Mouse (Mus musculus) liver, adult 2 months (tissue): Measurements from ENCODE around the gene Pp2d1.

ENCODE experiments used
- CTCF ChIP-seq: fragments of 200-500 bp; IDR thresholded peaks from 2 replicates; pipeline ENCODE4 v1.5.1; 2011; ENCODE audit warnings: low read depth, low read length, control low read depth
- POLR2A ChIP-seq: fragments of 200-500 bp; IDR thresholded peaks from 2 replicates; pipeline ENCODE4 v1.6.1; 2011; ENCODE audit warnings: low read length, control low read depth; ENCODE audit not compliant: insufficient read depth; ENCODE audit errors: extremely low read depth

DNA sequence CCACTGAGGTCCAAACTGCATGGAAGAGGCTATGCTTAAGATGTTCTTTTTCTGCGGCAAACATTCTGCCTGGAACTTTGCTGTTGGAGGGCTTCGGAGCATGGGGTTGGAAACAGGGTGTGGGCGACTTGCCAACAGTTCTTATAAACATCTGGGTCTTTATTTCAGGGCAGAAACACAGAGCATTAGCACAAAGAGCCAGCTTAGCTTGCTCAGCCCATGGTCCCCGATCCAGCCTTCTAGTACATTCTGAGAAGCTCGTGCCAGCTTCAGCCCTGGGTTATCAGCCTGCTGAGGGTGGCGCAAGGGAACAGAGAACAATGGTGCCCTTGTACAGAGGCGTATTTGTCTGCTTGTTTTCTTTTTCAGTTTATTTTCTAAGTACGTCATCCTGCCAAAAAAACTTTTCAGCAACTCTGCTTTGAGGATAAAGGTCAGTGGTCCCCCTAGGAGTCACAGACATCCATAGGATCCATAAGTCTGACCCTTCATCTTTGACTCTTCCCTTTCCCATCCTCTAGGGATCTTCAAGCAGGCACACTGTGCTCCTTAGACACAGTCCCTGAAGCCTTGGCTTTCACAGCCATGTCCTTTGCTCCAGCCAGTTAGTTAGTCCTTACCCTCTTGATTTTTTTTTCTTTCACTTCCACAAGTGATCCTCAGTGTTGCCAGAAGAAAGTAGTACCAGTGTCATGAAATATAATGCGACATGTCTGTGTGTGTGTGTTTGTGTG, 4.5 kb upstream of the Pp2d1 start:
- TF ChIP-seq POLR2A (no peak), CTCF (no peak)
